Mouse (Mus musculus) cortical plate, adult 2 months (tissue): ENCODE results near the gene Fhit.

Experiments used
- CTCF ChIP-seq: fragments of 200-500 bp; IDR thresholded peaks from 2 replicates; pipeline ENCODE4 v1.5.1; 2011; ENCODE audit warnings: mild to moderate bottlenecking, control low read depth, low read length; ENCODE audit not compliant: insufficient read depth; ENCODE audit errors: extremely low read depth
- POLR2A ChIP-seq: fragments of 200-500 bp; IDR thresholded peaks from 2 replicates; pipeline ENCODE4 v1.6.1; 2011; ENCODE audit warnings: mild to moderate bottlenecking, low read length, control low read depth; ENCODE audit not compliant: insufficient read depth; ENCODE audit errors: extremely low read depth

DNA sequence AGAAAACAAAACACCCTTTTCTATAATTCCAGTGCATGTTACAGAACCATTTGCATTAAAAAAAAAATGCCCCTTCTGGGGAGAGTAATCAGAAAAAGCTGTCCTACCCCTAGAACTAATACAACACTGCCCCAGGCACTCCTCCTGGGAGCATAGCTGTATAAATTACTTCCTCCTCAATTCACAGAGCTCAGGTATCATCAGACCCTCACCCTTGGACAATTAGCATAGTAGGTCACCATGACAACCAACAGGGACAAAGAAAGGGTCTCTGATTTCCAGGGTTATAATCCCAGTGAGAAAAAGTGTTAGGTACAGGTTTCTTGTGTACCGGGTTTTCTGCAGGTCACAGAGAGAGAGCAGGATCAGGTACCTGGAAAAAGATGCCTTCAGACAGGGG lies 654.3 kb downstream of the Fhit start:
- TF ChIP-seq POLR2A (no peak), CTCF (no peak)
